Mouse (Mus musculus) B cell, adult 62 days (primary cell): ENCODE results near the gene Zfp52. TPM values are rescaled to one million over a fixed set of nuclear protein-coding genes. Genes with fewer than 3 reads are reported as not detected.

Experiments
- total RNA-seq: library from RNA; stranded (reverse); gene quantifications from 4 replicates; pipeline ENCODE4 v1.2.4, GENCODE M21; 2023

Gene Zfp52
- total RNA-seq = 10.9 to 15.6 TPM (median 12.8 TPM) in 4 replicates

DNA sequence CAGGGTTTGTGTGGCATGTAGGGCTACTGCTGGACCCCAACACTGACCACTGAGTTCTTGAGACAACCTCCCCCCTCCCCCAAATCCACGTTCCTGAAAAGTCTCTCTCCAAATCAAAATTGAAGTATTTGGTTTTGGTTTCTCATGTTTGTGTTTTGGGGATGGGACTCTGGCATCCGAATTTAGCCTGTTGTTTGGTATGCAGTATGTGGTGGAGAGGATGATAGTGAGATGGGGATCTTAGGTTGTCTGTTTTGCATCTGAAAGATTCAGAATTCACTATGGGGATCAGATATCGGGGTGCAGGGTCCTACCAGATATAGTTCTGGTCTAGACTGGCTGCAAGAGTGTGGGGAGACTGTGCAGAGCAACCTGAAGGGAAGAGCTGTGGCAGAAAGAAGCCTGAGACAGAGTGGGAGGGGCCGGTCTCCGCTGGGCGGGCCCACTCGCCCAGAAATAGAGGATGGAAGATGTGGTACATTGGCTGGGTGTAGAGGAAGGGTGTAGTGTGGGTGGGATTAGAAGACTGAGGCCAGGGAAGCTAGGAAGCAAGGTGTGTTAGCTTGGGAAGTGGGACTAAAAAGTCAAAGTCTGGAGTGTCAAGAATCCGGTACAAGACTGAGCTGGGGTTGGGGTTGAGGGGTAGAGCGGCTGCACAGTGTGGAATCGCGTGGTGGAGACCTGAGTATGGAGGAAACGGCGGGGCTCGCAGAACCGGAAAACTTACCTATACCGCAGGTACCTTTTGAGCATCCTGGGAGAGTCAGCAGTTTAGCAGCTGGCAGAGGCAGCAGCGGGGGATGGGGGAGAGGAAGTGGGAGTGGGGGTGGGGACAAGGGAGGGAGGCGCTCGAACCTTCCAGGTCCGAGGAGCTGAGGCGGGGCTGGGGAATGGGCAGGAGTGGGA lies at the start of gene Zfp52:
Gene Zfp52 (plus strand): TSS at position 444 of the 906 bp plus-strand sequence.

GRCm38 (mm10) chr17:21488760-21489499 lies 46.4 kb upstream of the Zfp52 start, which contains the start of gene Zfp53:
Gene Zfp53 (plus strand): TSS chr17:21488998.

GRCm38 (mm10) chr17:21566728-21567349 lies 31.5 kb downstream of the Zfp52 start, which contains the start of gene Zfp948:
Gene Zfp948 (plus strand): TSS chr17:21567008.

Other genes with a start within 250 kb of the Zfp52 start
- not detected in 4 replicates for gene Vmn1r237, start 223.7 kb upstream of the Zfp52 start, total RNA-seq
- gene Zfp677, start 151.8 kb upstream of the Zfp52 start, total RNA-seq = 3.3 to 5.0 TPM (median 3.9 TPM) in 4 replicates
- 1.1 to 2.0 TPM (median 1.4 TPM) in 4 replicates for gene Zfp54, start 112.3 kb upstream of the Zfp52 start, total RNA-seq
- gene Zfp51, start 85.2 kb upstream of the Zfp52 start, total RNA-seq = 11.0 to 14.5 TPM (median 13.0 TPM) in 4 replicates
- gene Zfp53, start 46.5 kb upstream of the Zfp52 start, total RNA-seq = 6.3 to 8.8 TPM (median 7.2 TPM) in 4 replicates
- 1.0 to 1.8 TPM (median 1.5 TPM) in 4 replicates for gene Zfp948, start 31.5 kb downstream of the Zfp52 start, total RNA-seq
- gene Zfp983, start 115.1 kb downstream of the Zfp52 start, total RNA-seq = 7.5 to 11.4 TPM (median 9.1 TPM) in 4 replicates
- 4.7 to 14.1 TPM (median 9.4 TPM) in 4 replicates for gene Gm10226, start 156.3 kb downstream of the Zfp52 start, total RNA-seq
- gene Zfp760, start 172.2 kb downstream of the Zfp52 start, total RNA-seq = 1.8 to 2.4 TPM (median 2.1 TPM) in 4 replicates
- gene Zfp229, start 195.3 kb downstream of the Zfp52 start, total RNA-seq = 2.4 to 3.2 TPM (median 2.9 TPM) in 4 replicates